Mouse (Mus musculus) embryonic facial prominence, embryonic 13.5 days (tissue): Measurements from ENCODE around the gene Rnf212b. TPM values are rescaled to one million over a fixed set of nuclear protein-coding genes. Genes with fewer than 3 reads are reported as not detected.

Experiments
- ATAC-seq: fragments of 200-750 bp; cut with Nextera tagmentation; 2 replicates; pipeline ENCODE4 v1.8.0; 2017; ENCODE audit warnings: low read depth; ENCODE audit not compliant: insufficient number of reproducible peaks, insufficient read depth, low FRiP score, low TSS enrichment
- H3K27ac ChIP-seq: fragments of 300-500 bp; sonication (generic); 2 replicates; pipeline ENCODE4 v1.5.1; 2015; ENCODE audit warnings: moderate library complexity, mild to moderate bottlenecking, inconsistent platforms
- H3K27me3 ChIP-seq: fragments of 300-500 bp; sonication (generic); 2 replicates; pipeline ENCODE4 v1.6.1; 2015; ENCODE audit warnings: mild to moderate bottlenecking, inconsistent platforms
- H3K36me3 ChIP-seq: fragments of 300-500 bp; sonication (generic); 2 replicates; pipeline ENCODE4 v1.6.1; 2015; ENCODE audit warnings: mild to moderate bottlenecking, inconsistent platforms
- H3K4me1 ChIP-seq: fragments of 300-500 bp; sonication (generic); 2 replicates; pipeline ENCODE4 v1.6.1; 2015; ENCODE audit warnings: inconsistent platforms
- H3K4me2 ChIP-seq: fragments of 300-500 bp; sonication (generic); 2 replicates; pipeline ENCODE4 v1.6.1; 2015; ENCODE audit warnings: moderate library complexity, mild to moderate bottlenecking, inconsistent platforms
- H3K4me3 ChIP-seq: fragments of 300-500 bp; sonication (generic); 2 replicates; pipeline ENCODE4 v1.5.1; 2015; ENCODE audit warnings: mild to moderate bottlenecking, inconsistent platforms
- H3K9ac ChIP-seq: fragments of 300-500 bp; sonication (generic); 2 replicates; pipeline ENCODE4 v1.6.1; 2015; ENCODE audit warnings: mild to moderate bottlenecking, inconsistent platforms
- H3K9me3 ChIP-seq: fragments of 300-500 bp; sonication (generic); 2 replicates; pipeline ENCODE4 v1.6.1; 2016; ENCODE audit warnings: inconsistent platforms
- WGBS: fragments of 180-500 bp; shearing (Covaris S2); methylation state at CpG from one replicate; pipeline ENCODE4 v1.1.7; 2015; ENCODE audit warnings: mixed read lengths; 5-methylcytosine and 5-hydroxymethylcytosine counted together
- polyA plus RNA-seq: library from polyadenylated mRNA; unstranded; fragments of >200 nt; fragmentation: Nextera tagmentation; extraction: Ambion mirVana; gene quantifications from 2 replicates; pipeline ENCODE4 v1.2.1, GENCODE M21; 2015

Gene Rnf212b
- polyA plus RNA-seq, 1 experiment from 2014 or later, result not detected

DNA sequence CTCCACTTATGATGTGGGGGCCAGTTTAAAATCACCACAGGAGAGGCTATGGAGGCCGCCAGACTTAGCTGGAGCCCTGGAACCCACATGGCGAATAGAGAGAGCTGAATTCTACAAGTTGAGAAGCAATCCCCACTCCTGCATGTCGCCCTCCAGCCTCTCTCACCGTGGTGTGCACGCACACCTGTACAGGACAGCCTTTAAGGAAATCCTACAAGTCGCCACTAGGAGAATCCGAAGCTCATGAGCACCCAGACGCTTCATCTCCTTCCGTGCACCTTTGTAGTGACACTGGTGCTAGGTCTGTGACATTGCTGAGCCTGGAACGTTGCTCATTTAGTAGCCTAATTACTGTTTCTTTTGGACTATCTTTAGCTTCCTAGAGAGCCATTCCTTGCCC, 14.3 kb upstream of the Rnf212b start:
- Histone ChIP-seq H3K36me3 (no peaks in the 10 kb centered on the region), H3K27me3 (peaks cover 10% of the 10 kb centered on the region; the same call in 1 of the 2 replicates), H3K4me1 (no peaks in the 10 kb centered on the region), H3K4me3 (no peak overlapping the region), H3K27ac (no peak overlapping the region), H3K9me3 (no peaks in the 10 kb centered on the region), H3K9ac (no peak overlapping the region), H3K4me2 (no peak overlapping the region)
- WGBS, result 47% methylated on average over 10 of the region's 10 CpGs
- ATAC-seq, result no peak

DNA sequence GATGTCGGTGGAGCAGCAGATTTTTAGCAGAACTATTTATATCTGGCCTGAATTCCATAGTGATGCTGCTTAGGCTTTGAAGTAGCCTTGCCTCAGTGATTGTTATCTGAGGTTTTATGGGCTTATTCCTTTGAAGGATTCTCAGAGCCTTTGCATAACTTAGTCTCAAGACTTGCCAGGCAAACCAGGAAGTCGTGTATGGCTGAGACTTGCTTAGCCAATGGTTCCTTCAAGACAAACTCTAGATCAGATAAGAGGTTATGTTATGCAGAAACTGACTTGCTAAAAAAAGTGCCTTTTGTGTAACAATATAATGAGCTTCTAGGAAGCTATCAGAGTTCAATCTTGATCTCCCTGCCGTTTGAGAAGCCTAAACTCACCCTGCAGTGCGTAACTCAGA, 11.5 kb upstream of the Rnf212b start:
- H3K9ac ChIP-seq, result no peak overlapping the region
- no peak overlapping the region for H3K4me3 ChIP-seq
- H3K27ac ChIP-seq, result no peak overlapping the region
- WGBS, result 69% methylated on average over 4 of the region's 4 CpGs
- no peaks in the 10 kb centered on the region for H3K9me3 ChIP-seq
- ATAC-seq, result no peak
- no peak overlapping the region for H3K4me2 ChIP-seq
- peaks cover 10% of the 10 kb centered on the region; the same call in 1 of the 2 replicates for H3K27me3 ChIP-seq
- no peaks in the 10 kb centered on the region for H3K36me3 ChIP-seq
- H3K4me1 ChIP-seq, result no peaks in the 10 kb centered on the region

DNA sequence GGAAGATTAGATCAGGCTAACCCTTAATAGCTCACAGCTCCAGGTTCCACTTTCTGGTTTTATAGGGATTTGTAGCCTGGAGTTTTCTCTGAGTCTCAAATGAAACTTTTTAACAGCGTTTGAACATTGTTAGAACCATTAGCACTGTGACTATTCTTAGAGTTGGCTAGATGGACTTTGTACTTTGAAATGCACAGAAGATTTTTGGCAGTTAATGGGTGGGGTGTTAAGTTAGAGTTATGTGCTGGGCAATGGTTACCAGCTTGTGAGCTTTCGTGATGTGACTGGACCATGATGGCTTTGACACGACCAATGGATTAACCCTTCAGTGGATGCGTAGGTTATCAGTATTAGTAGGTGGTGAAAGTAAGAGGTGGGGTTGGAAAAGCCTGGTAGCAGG, 7.8 kb upstream of the Rnf212b start:
- Histone ChIP-seq H3K4me3 (no peak overlapping the region), H3K4me2 (no peak overlapping the region), H3K9me3 (no peaks in the 10 kb centered on the region), H3K36me3 (no peaks in the 10 kb centered on the region), H3K4me1 (no peaks in the 10 kb centered on the region), H3K27me3 (no peaks in the 10 kb centered on the region), H3K9ac (no peak overlapping the region), H3K27ac (no peak overlapping the region)
- 87% methylated on average over 4 of the region's 4 CpGs for WGBS
- no peak for ATAC-seq

DNA sequence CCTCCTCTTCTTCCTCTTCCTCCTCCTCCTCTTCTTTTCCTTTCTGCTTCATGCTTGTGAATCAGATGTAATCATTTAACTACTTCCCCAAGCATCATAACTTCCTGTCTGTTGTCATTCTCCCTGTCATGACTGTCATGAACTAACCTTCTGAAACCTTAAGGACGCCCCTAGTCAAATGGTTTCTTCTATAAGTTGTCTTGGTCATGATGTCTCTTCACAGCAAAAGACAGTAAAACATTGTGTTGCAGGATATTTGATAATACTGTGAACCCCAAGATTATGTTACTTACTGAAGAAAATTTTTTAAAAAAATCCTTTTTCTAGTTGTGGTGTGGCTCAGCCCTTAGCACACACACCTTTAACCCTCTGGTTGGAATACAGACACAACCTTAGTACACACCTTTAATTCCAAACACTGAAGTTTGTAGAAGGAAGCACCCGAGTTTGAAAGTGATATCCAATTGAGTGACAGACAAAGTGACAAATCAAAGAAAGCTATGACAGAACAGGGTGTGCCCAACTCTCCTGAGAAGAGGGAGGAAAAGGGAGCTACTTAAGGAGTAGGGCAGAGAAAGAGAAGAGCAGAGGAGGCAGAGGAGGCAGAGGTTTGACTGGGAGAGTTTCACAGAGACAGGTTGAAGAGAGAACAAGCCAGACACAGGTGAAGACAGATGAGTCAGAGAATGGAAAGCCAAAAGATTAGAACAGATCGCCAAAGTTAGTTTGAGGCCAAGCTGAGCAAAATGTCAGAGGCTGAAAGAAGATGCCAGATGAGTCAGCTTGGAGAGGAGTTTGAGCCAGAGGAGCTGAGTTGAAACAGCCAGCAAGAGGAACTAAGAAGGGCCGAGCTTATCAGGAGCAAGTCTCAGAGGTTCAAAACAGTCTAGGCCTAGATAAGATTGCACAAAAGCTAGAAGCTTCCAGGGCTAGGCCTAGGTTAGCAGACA, 4.9 kb upstream of the Rnf212b start:
- H3K27me3 ChIP-seq, result no peaks in the 10 kb centered on the region
- H3K36me3 ChIP-seq, result no peaks in the 10 kb centered on the region
- no peaks in the 10 kb centered on the region for H3K9me3 ChIP-seq
- no peak for ATAC-seq
- H3K27ac ChIP-seq, result no peak overlapping the region
- H3K9ac ChIP-seq, result no peak overlapping the region
- 65% methylated on average over 4 of the region's 4 CpGs for WGBS
- H3K4me3 ChIP-seq, result no peak overlapping the region
- no peak overlapping the region for H3K4me2 ChIP-seq
- no peaks in the 10 kb centered on the region for H3K4me1 ChIP-seq

DNA sequence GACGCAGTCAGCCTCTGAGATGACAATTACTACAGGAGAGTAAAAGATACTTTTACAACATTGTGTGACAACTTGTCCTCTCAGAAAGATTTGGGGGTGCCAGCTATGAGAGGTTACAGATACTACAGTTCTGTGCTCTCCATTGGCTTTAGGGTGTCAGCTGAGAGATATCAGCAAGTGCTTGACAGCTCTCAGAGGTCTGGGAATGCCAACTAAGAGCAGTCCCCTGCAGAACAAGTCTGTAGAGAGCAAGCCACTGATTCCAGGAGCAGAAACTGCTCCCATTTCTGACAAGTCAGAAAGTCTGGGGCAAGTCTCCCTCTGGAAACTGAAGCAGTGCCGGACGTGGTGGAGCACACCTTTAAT, 4.3 kb upstream of the Rnf212b start:
- H3K9ac ChIP-seq, result no peak overlapping the region
- H3K36me3 ChIP-seq, result no peaks in the 10 kb centered on the region
- no peaks in the 10 kb centered on the region for H3K4me1 ChIP-seq
- H3K4me2 ChIP-seq, result no peak overlapping the region
- ATAC-seq, result no peak
- 92% methylated on average over 3 of the region's 3 CpGs for WGBS
- no peaks in the 10 kb centered on the region for H3K27me3 ChIP-seq
- no peak overlapping the region for H3K27ac ChIP-seq
- no peaks in the 10 kb centered on the region for H3K9me3 ChIP-seq
- no peak overlapping the region for H3K4me3 ChIP-seq

DNA sequence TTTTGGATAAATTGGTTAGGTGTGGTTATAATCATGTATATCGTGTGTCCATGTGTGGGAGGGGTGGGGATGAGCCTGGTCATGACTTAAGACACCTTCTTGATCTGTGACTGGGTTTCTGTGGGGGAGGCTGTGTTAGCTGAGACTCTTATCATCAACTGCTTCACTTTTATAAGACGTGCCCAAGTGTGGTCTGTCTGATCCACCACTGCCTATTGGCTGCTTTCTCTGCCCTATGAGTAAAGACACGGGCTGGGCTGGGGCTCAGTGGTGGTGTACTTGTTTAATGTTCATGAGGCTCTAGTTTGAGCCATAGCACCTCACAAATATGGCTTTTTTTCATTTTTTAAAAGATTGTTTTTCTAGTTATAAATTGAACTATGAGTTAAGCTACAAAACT, 1.8 kb downstream of the Rnf212b start:
- no peak overlapping the region for H3K27ac ChIP-seq
- no peak overlapping the region for H3K9ac ChIP-seq
- no peaks in the 10 kb centered on the region for H3K9me3 ChIP-seq
- no peak for ATAC-seq
- no peaks in the 10 kb centered on the region for H3K27me3 ChIP-seq
- H3K4me2 ChIP-seq, result no peak overlapping the region
- H3K4me1 ChIP-seq, result no peaks in the 10 kb centered on the region
- H3K36me3 ChIP-seq, result no peaks in the 10 kb centered on the region
- no peak overlapping the region for H3K4me3 ChIP-seq
- WGBS, result 60% methylated on average over 3 of the region's 3 CpGs

DNA sequence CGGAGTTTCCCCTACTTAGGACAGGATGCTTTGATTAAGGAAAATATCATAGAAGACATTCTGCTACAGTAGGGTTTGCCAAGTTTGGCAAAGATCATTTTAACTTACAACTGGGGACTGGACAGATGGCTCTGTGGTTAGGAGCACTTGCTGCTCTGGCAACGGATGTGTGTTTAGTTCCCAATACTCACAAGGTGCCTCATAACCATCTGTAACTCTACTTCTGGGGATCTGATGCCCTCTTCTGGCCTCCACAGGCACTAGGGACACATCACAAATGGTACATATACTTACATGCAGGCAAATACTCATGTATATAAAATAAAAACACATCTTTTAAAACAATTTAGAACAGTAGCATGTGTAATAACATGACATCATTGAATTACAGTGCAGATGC, 3.9 kb downstream of the Rnf212b start:
- no peak overlapping the region for H3K27ac ChIP-seq
- no peaks in the 10 kb centered on the region for H3K9me3 ChIP-seq
- H3K9ac ChIP-seq, result no peak overlapping the region
- no peak overlapping the region for H3K4me3 ChIP-seq
- ATAC-seq, result no peak
- H3K4me1 ChIP-seq, result no peaks in the 10 kb centered on the region
- 46% methylated on average over 2 of the region's 2 CpGs for WGBS
- H3K36me3 ChIP-seq, result no peaks in the 10 kb centered on the region
- no peak overlapping the region for H3K4me2 ChIP-seq
- no peaks in the 10 kb centered on the region for H3K27me3 ChIP-seq

DNA sequence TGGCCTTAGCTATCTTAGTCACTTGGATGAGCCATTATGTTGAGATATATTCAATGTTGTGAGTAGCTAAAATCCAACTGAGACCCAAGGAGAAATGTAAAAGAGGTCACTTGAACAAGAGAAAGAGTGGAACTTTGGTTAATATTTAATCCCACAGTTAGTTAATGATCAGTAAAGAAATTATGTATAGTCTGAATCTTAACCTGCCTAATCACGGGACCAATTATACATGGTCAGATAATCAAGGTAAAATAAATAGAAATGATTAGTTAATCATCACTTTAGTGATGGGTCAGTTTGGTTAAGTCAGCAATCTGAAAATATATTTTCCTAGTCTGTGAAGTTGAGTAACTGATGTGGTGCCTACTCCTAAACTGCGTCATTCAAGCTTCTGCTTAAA, 8.4 kb downstream of the Rnf212b start:
- 87% methylated on average over 2 of the region's 2 CpGs for WGBS
- H3K4me1 ChIP-seq, result no peaks in the 10 kb centered on the region
- no peaks in the 10 kb centered on the region for H3K36me3 ChIP-seq
- H3K27me3 ChIP-seq, result no peaks in the 10 kb centered on the region
- H3K9ac ChIP-seq, result no peak overlapping the region
- no peaks in the 10 kb centered on the region for H3K9me3 ChIP-seq
- no peak overlapping the region for H3K4me2 ChIP-seq
- no peak overlapping the region for H3K27ac ChIP-seq
- no peak overlapping the region for H3K4me3 ChIP-seq
- no peak for ATAC-seq

DNA sequence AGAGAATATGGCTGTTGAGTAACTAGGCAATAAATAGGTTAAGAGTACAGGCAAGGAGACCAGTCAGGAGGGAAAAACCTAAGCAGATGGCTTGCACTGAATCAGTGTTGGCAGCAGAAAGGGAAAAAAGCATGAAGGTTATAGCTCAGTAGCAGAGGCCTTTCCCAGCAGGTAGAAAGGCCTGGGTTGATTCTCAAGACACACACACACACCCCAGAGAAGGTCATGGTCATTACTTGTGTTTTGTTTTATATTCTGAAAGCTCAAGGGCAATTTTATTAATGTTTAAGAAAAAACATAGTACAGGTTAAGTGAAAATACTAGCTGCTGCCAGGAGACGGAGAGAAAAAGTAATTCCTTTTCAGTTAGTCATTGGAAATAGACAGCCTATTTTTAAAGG, 9.8 kb downstream of the Rnf212b start:
- H3K4me2 ChIP-seq, result no peak overlapping the region
- no peak for ATAC-seq
- 59% methylated on average over 1 of the region's 1 CpGs for WGBS
- no peaks in the 10 kb centered on the region for H3K4me1 ChIP-seq
- H3K27me3 ChIP-seq, result no peaks in the 10 kb centered on the region
- no peak overlapping the region for H3K27ac ChIP-seq
- no peak overlapping the region for H3K9ac ChIP-seq
- no peak overlapping the region for H3K4me3 ChIP-seq
- H3K9me3 ChIP-seq, result no peaks in the 10 kb centered on the region
- no peaks in the 10 kb centered on the region for H3K36me3 ChIP-seq

DNA sequence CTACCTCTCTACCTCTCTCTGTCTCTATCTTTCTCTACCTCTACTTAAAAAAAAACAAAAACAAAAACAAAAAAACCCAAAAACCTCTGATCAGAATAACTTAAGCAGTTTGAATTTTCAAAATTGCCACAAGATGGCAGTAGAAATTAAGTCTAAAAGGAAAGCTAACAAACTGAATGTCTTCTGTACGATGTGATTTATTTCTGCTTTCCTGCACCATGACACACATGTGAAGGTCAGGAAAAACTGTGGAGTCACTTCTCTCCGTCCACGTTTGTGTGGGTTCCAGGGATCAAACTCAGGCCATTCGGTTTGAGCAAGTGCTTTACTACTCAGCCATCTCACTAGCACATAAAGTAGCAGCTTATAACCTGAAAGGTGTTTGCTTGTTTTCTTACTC, 29.5 kb downstream of the Rnf212b start:
- no peaks in the 10 kb centered on the region for H3K36me3 ChIP-seq
- peaks cover 4% of the 10 kb centered on the region; the same call in 1 of the 2 replicates for H3K4me1 ChIP-seq
- H3K27ac ChIP-seq, result no peak overlapping the region
- no peak overlapping the region for H3K4me3 ChIP-seq
- WGBS, result 3% methylated on average over 4 of the region's 4 CpGs
- ATAC-seq, result no peak
- no peak overlapping the region; the same call in 1 of the 2 replicates for H3K4me2 ChIP-seq
- no peak overlapping the region for H3K9ac ChIP-seq
- H3K9me3 ChIP-seq, result no peaks in the 10 kb centered on the region
- 0 out of 2 replicates have a peak, but pooled peaks cover 3% of the 10 kb centered on the region for H3K27me3 ChIP-seq

DNA sequence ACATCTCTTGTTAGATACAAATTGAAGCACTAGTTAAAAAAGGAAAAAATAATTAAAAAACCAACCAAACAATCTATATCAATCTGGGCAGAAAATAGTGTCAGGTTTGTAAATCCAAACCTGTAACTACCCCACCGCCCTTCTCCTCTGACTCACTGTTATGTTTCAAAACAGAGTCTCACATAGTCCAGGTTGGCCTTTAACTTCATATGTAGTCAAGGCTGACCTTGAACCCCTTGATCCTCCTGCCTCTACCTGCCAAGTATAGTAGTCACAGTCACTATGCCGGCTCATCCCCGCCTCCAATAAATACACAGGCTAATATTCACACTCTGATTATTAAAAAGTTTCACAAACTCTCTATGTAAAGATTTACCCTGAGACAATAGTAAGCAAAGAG, 41.8 kb downstream of the Rnf212b start:
- Histone ChIP-seq H3K4me3 (no peak overlapping the region), H3K9ac (no peak overlapping the region), H3K4me1 (no peaks in the 10 kb centered on the region), H3K9me3 (no peaks in the 10 kb centered on the region), H3K36me3 (peaks cover 31% of the 10 kb centered on the region), H3K27me3 (no peaks in the 10 kb centered on the region), H3K4me2 (no peak overlapping the region), H3K27ac (no peak overlapping the region)
- 97% methylated on average over 3 of the region's 3 CpGs for WGBS
- ATAC-seq, result no peak

DNA sequence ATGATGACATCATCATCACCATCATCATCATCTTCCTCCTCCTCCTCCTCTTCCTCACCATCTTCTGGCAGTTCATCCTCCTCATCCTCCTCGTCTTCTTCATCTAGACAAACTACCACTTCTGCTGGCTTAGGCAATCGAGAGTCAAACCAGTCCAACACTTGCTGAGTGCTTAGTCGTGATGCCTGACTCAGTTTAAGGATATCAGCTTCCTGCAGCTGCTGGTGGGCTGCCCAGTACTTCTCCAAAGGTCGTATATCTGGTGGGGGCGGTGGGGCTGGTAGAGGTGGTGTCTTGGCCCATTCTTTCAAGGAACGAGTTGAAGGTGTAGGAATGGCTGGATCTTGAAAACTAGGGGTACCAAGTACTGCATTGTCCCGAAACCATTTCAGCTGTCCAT, 42.8 kb downstream of the Rnf212b start:
- no peak for ATAC-seq
- H3K4me1 ChIP-seq, result no peaks in the 10 kb centered on the region
- H3K9me3 ChIP-seq, result no peaks in the 10 kb centered on the region
- H3K27me3 ChIP-seq, result no peaks in the 10 kb centered on the region
- H3K36me3 ChIP-seq, result peaks cover 31% of the 10 kb centered on the region
- H3K4me2 ChIP-seq, result no peak overlapping the region
- 90% methylated on average over 7 of the region's 7 CpGs for WGBS
- H3K4me3 ChIP-seq, result no peak overlapping the region
- H3K27ac ChIP-seq, result no peak overlapping the region
- H3K9ac ChIP-seq, result no peak overlapping the region
